Mouse (Mus musculus) stomach, postnatal 0 days (tissue): Measurements from ENCODE around the gene Sltm.

Source experiments
- CTCF ChIP-seq: IDR thresholded peaks from 2 replicates; pipeline ENCODE4 v1.5.1; 2016; ENCODE audit warnings: antibody characterized with exemption, low read depth, mild to moderate bottlenecking, moderate library complexity
- EP300 ChIP-seq: optimal IDR thresholded peaks from 2 replicates; pipeline ENCODE3; 2016; ENCODE audit warnings: antibody characterized with exemption

DNA sequence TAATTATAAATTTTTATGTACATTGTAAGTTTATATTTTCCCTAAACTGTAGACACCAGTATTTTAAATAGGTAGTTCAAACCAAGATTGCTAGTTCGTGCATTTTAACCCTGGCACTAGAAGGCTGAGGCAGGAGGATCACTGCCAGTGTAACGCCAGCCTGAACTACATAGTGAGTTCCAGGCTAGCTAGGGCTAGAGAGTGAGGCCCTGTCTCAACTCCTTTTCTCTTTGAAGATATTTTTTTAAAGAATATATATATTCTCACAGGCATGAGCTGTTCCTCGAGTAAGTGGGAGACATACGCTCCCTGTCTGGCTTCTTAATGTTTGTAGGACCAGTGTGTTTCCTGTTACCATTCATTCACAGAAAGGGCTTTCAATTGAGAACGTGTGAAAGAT, 14.2 kb downstream of the Sltm start:
- no peak for TF ChIP-seq CTCF
- no peak for TF ChIP-seq EP300
